Mouse (Mus musculus) brain, embryonic 14.5 days (tissue): ENCODE data around the gene Cxcr6.

Source experiments
- CTCF ChIP-seq: fragments of 200-500 bp; IDR thresholded peaks from 2 replicates; pipeline ENCODE4 v1.5.1; 2012; ENCODE audit warnings: inconsistent platforms, mild to moderate bottlenecking, moderate library complexity, borderline replicate concordance; ENCODE audit not compliant: insufficient read depth, insufficient read length; ENCODE audit errors: extremely low read depth
- POLR2A ChIP-seq: fragments of 200-500 bp; IDR thresholded peaks from 2 replicates; pipeline ENCODE4 v1.6.1; 2012; ENCODE audit warnings: mild to moderate bottlenecking, inconsistent platforms, borderline replicate concordance; ENCODE audit not compliant: poor library complexity, insufficient read depth, insufficient read length, severe bottlenecking; ENCODE audit errors: extremely low read depth

DNA sequence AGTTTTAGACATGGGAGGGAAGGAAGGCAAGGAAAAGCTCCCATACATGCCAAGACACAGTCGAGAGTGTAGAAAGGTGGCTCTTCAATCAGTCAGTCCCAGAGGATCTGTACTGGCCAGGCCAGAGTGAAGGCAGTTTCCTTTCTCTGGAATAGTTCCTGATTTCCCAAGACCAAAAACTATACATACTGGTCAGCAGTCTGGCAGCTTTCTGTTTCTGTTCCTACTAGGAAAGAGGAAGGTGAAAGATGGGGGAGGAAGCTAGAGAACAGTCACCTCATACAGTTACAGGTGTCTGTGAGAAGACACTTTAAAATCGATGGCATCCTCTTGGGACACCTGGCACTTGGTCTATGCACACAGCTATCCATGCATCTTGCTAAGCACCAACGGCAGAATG, 9.2 kb downstream of the Cxcr6 start:
- TF ChIP-seq POLR2A (no peak), CTCF (no peak)
